Mouse (Mus musculus) midbrain, embryonic 15.5 days (tissue): ENCODE measurements at regions not wholly inside any gene's neighbourhood (a gene's known extent, or its start where the extent isn't known, plus 50 kb on each side); places are given as distances from the start of the nearest gene placed in this dataset.

Experiments
- ATAC-seq: fragments of 200-750 bp; cut with Nextera tagmentation; replicated peaks from 2 replicates; pipeline ENCODE4 v1.8.0; 2017; ENCODE audit warnings: moderate TSS enrichment
- H3K27ac ChIP-seq: fragments of 300-500 bp; sonication (generic); 2 replicates; pipeline ENCODE4 v1.5.1; 2015; ENCODE audit warnings: mild to moderate bottlenecking, inconsistent platforms
- H3K27me3 ChIP-seq: fragments of 300-500 bp; sonication (generic); replicated peaks from 2 replicates; pipeline ENCODE4 v1.6.1; 2015; ENCODE audit warnings: inconsistent platforms
- H3K36me3 ChIP-seq: fragments of 300-500 bp; sonication (generic); replicated peaks from 2 replicates; pipeline ENCODE4 v1.6.1; 2015; ENCODE audit warnings: inconsistent platforms
- H3K4me1 ChIP-seq: fragments of 300-500 bp; sonication (generic); 2 replicates; pipeline ENCODE4 v1.6.1; 2015; ENCODE audit warnings: inconsistent platforms
- H3K4me2 ChIP-seq: fragments of 300-500 bp; sonication (generic); 2 replicates; pipeline ENCODE4 v1.6.1; 2015; ENCODE audit warnings: inconsistent platforms, mild to moderate bottlenecking, moderate library complexity
- H3K4me3 ChIP-seq: fragments of 300-500 bp; sonication (generic); 2 replicates; pipeline ENCODE4 v1.5.1; 2015; ENCODE audit warnings: mild to moderate bottlenecking, inconsistent platforms
- H3K9ac ChIP-seq: fragments of 300-500 bp; sonication (generic); 2 replicates; pipeline ENCODE4 v1.6.1; 2015; ENCODE audit warnings: mild to moderate bottlenecking, inconsistent platforms
- H3K9me3 ChIP-seq: fragments of 300-500 bp; sonication (generic); 2 replicates; pipeline ENCODE4 v1.6.1; 2016; ENCODE audit warnings: inconsistent platforms
- WGBS: fragments of 180-500 bp; shearing (Covaris S2); methylation state at CpG from one replicate; pipeline ENCODE4 v1.1.7; 2015; ENCODE audit warnings: mixed read lengths; 5-methylcytosine and 5-hydroxymethylcytosine counted together

DNA sequence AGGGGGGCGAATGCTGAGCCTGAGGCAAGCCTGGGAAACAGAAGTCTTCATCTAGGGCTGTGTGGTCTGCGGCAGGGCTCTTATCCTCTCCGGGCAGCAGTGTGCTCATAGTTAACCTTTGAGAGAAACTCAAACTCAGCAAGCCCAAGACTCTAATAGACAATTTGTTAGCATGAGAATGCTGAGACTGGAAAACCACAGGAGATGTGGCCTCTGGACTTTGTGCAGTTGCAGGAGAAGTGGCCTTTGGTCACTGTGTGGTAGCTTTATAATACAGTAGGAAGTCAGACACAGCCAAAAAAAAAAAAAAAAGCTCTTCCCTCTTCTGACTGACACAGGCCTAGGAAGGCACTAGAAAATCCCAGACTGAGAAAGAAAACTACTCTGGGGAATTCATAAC, 228.2 kb downstream of the Pdcd6ip start:
- Histone ChIP-seq H3K4me2 (no peak overlapping the region), H3K27ac (no peak overlapping the region), H3K9me3 (no peaks in the 10 kb centered on the region), H3K4me1 (no peaks in the 10 kb centered on the region), H3K27me3 (no peaks in the 10 kb centered on the region), H3K4me3 (no peak overlapping the region), H3K9ac (no peak overlapping the region), H3K36me3 (no peaks in the 10 kb centered on the region)
- 90% methylated on average over 3 of the region's 3 CpGs for WGBS
- ATAC-seq = no peak

DNA sequence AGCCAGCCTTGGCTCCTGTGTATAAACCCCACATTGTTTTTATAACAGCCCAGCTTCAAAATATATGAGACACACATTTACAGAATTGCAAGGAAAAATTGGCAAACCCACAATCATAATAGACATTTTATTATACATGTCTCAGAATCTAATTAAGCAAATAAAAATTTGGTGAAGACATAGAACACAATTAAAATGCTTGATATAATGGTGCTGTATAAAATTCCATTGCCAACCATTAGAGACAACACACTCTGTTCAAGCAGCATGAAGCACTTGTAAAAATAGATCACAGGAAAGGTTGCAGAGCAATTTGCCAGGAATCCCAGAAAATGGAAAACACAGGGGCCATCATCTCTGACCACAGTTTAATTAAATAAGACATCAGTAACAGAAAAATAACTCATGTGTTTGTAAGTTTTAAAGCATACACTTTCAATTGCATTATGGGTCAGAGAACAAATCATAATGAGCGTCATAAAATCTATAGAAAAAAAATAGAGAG, 229.2 kb downstream of the Pdcd6ip start:
- H3K4me1 ChIP-seq = no peaks in the 10 kb centered on the region
- no peaks in the 10 kb centered on the region for H3K36me3 ChIP-seq
- H3K9me3 ChIP-seq = no peaks in the 10 kb centered on the region
- ATAC-seq = no peak
- WGBS = 85% methylated on average over 1 of the region's 1 CpGs
- no peak overlapping the region for H3K4me2 ChIP-seq
- no peak overlapping the region for H3K9ac ChIP-seq
- no peak overlapping the region for H3K4me3 ChIP-seq
- no peaks in the 10 kb centered on the region for H3K27me3 ChIP-seq
- no peak overlapping the region for H3K27ac ChIP-seq

DNA sequence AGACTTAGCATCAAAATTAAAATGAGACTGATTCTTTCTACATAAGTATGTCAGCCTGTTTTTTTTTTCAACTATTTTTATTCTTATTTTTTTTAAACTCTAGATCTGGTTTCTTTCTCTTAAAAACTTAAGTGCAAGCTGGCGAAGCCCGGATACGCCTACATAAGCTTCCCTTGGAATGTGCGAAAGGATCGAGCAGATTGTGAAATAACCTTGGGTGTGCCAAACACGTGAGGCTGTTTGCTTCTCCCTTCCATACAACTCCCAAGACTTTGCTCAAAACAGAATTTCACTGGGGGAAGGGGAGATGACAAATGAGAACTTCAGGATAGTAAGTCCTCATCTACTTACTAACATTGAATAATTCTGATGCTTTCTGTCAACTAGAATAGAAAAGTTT, 236.3 kb downstream of the Pdcd6ip start:
- no peaks in the 10 kb centered on the region for H3K27me3 ChIP-seq
- no peaks in the 10 kb centered on the region for H3K36me3 ChIP-seq
- no peak overlapping the region for H3K4me2 ChIP-seq
- H3K9me3 ChIP-seq = no peaks in the 10 kb centered on the region
- H3K9ac ChIP-seq = no peak overlapping the region
- H3K27ac ChIP-seq = no peak overlapping the region
- no peak overlapping the region for H3K4me3 ChIP-seq
- WGBS = 89% methylated on average over 6 of the region's 6 CpGs
- H3K4me1 ChIP-seq = no peaks in the 10 kb centered on the region
- no peak for ATAC-seq

DNA sequence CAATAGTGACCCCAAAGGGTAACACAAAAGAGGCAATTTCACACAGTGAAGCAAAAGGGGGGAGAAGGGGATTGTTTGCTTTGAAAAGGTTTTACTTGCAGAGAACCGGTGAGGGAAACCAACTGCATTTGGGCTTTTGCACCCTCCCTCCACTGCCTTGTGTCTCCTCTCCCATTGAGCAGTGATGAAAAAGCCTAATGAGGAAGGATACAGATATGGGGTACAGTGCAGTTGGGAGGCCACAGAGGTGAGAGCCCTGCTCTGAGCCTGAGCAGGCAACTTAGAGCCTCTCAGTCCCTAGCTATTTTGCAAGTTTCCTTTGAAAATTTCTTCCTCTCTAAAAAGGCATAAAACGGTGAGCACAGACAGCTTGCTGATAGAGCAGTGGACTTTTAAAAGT, 245.2 kb downstream of the Pdcd6ip start:
- no peaks in the 10 kb centered on the region for H3K36me3 ChIP-seq
- WGBS = 11% methylated on average over 2 of the region's 2 CpGs
- peaks cover 12% of the 10 kb centered on the region for H3K4me1 ChIP-seq
- peak overlapping the region; percentile 68 for H3K27ac ChIP-seq
- H3K4me2 ChIP-seq = no peak overlapping the region
- H3K27me3 ChIP-seq = no peaks in the 10 kb centered on the region
- H3K9me3 ChIP-seq = no peaks in the 10 kb centered on the region
- H3K4me3 ChIP-seq = no peak overlapping the region
- no peak overlapping the region for H3K9ac ChIP-seq
- peak; percentile 83 for ATAC-seq

DNA sequence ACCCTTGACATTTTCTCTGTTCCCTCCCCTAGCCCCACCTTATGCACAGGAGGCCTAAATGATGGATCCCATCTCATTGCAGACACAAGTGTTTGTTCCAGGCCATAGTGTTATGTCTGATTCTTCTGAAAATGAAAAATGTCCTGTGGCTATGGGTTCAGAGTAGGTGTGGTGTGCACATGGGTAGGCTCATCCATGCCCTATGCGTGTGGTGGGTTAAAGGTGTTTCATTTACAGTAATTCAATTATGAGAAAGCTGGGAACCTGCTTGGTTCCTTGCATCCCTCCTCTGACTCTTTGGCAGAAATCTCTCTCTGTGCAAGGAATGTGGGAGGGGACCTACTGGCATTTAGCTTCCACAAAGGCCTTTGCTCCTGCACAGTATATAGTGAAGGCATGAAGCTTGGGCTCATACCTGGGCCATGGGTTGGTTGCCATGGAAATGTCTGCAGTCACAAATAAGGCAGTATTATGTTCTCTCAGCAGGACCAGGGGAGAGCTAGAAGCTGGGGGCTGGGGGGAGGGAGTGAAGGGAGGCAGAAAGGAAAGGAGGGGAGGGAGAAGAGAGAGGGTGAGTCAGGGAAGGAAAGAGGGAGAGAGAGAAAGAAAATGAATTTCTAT, 245.7 kb downstream of the Pdcd6ip start:
- Histone ChIP-seq H3K9me3 (no peaks in the 10 kb centered on the region), H3K27ac (peak overlapping the region; percentile 68), H3K4me3 (no peak overlapping the region), H3K4me1 (peaks cover 12% of the 10 kb centered on the region), H3K36me3 (no peaks in the 10 kb centered on the region), H3K4me2 (no peak overlapping the region), H3K27me3 (no peaks in the 10 kb centered on the region), H3K9ac (no peak overlapping the region)
- 49% methylated on average over 1 of the region's 1 CpGs for WGBS
- ATAC-seq = peak; percentile 94

DNA sequence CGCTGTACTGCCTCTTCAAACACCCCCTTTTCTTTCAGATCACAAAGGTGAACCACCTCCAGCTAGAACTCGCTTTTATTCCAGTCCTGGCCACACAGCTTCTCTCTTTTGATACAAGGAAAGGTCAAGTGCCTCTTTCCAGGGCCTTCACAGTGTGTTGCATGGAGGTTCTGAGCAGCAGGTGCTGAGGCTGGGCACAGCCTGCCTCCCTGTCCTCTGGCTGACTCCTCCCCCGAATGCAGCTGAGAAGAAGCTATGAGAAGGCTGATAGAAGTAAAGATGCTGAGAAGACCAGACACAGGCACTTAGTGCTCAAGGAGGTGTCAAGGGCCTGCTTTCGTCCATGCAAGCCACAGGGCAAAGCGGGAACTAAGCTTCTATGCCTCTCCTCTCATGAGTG, 248.2 kb downstream of the Pdcd6ip start:
- no peak for ATAC-seq
- Histone ChIP-seq H3K27me3 (no peaks in the 10 kb centered on the region), H3K9me3 (no peaks in the 10 kb centered on the region), H3K4me1 (peaks cover 12% of the 10 kb centered on the region), H3K4me3 (no peak overlapping the region), H3K9ac (no peak overlapping the region), H3K27ac (no peak overlapping the region), H3K4me2 (no peak overlapping the region), H3K36me3 (no peaks in the 10 kb centered on the region)
- 77% methylated on average over 5 of the region's 5 CpGs for WGBS

DNA sequence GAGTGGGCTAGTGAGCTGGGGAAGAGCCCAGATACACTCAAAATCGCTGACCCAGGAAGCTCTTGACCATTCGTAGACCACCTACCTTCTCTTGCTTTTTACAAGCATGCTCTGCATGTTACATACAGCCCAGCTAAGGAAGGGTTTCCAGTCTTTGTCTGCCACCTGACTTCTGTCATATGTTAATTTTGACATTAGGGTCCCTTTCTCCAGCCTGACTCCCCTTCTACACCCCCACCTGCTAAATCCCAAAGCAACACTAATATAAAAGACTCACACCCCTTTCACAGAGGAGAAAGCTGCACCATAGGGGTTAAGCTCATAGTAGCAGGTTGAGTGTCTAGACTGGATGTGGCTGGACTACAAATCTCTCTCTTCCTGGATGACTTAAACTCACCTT, 248.8 kb downstream of the Pdcd6ip start:
- Histone ChIP-seq H3K36me3 (no peaks in the 10 kb centered on the region), H3K4me3 (no peak overlapping the region), H3K9me3 (no peaks in the 10 kb centered on the region), H3K27me3 (no peaks in the 10 kb centered on the region), H3K4me1 (peaks cover 12% of the 10 kb centered on the region), H3K27ac (no peak overlapping the region), H3K4me2 (no peak overlapping the region), H3K9ac (no peak overlapping the region)
- WGBS = 39% methylated on average over 2 of the region's 2 CpGs
- no peak for ATAC-seq

DNA sequence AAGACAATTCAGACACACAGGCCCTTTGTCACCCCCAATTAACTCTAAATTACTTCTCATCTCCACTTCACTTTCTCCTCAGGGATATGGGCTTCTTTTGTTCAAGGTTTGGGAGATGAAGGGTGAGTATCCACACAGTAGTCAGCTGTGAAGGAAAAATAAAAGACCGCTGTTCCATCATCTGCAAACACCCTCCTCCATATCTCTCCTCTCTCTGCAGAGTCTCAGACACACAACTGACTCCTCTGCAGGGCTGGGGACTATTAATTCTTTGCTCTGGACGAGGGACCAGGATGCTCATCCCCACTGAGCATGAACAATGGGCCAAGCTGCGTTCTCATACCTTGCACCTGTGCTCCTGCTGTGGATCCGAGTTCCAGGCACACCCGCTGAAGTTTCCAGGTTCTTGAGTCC, 249.3 kb downstream of the Pdcd6ip start:
- no peak for ATAC-seq
- no peaks in the 10 kb centered on the region for H3K9me3 ChIP-seq
- H3K4me2 ChIP-seq = no peak overlapping the region
- H3K36me3 ChIP-seq = no peaks in the 10 kb centered on the region
- H3K9ac ChIP-seq = no peak overlapping the region
- no peaks in the 10 kb centered on the region for H3K27me3 ChIP-seq
- no peak overlapping the region for H3K4me3 ChIP-seq
- H3K4me1 ChIP-seq = peaks cover 12% of the 10 kb centered on the region
- 24% methylated on average over 5 of the region's 5 CpGs for WGBS
- H3K27ac ChIP-seq = no peak overlapping the region

DNA sequence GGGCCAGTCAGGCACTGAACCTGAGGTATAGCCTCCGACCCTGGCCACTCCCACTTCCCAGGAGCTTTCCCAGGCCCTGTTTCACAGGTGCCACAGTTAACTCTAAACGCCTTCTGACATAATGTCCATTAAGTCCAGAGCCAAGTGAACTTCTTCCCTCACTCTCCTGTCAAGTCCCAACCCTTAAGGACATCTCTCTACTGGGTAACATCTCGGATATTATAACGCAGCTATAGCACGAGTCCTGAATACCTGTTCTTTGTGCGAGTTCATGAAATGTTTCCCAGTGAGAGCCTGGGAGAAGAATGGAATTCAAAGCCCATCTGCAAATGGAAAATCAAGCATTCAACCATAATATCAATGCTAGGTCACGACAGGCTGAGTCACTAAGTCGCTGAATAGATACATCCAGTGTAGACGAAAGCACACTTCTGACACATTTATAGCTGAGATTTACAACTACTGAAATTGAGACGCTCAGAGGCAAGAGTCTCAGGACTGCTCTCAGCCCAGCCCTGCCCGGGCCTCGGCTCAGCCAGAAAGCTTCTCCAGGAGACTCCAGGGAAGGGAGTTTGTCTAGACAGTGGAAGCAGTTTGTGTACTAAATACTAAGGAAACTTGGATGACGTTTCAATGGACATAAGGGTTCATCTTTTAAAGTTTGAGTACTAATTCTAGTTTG, 250.7 kb downstream of the Pdcd6ip start:
- Histone ChIP-seq H3K4me3 (no peak overlapping the region), H3K9me3 (no peaks in the 10 kb centered on the region), H3K36me3 (no peaks in the 10 kb centered on the region), H3K9ac (no peak overlapping the region), H3K27me3 (no peaks in the 10 kb centered on the region), H3K4me2 (no peak overlapping the region), H3K4me1 (peaks cover 3% of the 10 kb centered on the region), H3K27ac (no peak overlapping the region)
- ATAC-seq = no peak
- WGBS = 92% methylated on average over 13 of the region's 13 CpGs

DNA sequence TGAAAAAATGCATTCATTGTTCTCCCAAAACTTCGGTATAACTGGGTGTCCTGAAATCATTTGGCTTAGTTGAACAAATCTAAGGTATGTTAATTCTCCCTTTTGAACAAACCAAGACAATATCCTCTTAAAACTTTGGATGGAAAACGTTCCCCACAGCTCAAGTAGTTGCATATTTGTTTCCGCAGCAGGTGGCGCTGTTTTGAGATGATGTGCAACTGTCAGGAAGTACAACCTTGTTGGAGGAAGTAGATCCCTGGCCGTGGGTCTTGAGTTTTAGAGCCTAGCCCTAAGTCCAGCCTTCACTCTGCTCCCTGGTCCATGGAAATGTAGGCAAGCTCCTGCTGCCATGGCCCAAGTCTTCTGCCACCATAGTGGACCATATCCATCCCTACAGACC, 252.5 kb downstream of the Pdcd6ip start:
- Histone ChIP-seq H3K4me2 (no peak overlapping the region), H3K4me3 (no peak overlapping the region), H3K9me3 (no peaks in the 10 kb centered on the region), H3K36me3 (no peaks in the 10 kb centered on the region), H3K4me1 (no peaks in the 10 kb centered on the region), H3K27me3 (no peaks in the 10 kb centered on the region), H3K27ac (no peak overlapping the region), H3K9ac (no peak overlapping the region)
- 89% methylated on average over 5 of the region's 5 CpGs for WGBS
- no peak for ATAC-seq

DNA sequence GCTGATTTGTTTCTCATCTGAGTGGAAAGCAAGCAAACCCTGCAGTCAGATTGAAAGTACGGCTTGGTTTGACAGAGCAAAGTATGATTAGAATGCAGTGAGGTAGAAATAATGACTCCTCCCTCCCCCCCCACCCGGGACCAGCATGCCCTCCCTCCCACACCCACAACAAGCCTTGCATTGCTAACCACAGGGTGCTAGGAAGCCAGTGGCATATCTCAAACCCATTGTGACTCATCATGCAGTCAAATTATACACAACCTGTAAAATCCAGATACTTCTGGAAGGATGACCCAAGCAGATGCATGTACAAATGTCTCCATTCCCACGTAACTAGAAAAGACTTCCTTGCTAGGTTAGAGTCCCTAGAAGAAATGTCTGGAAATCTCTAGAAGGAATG, 254.8 kb downstream of the Pdcd6ip start:
- Histone ChIP-seq H3K9ac (no peak overlapping the region), H3K27me3 (no peaks in the 10 kb centered on the region), H3K9me3 (no peaks in the 10 kb centered on the region), H3K27ac (no peak overlapping the region), H3K4me1 (no peaks in the 10 kb centered on the region), H3K36me3 (no peaks in the 10 kb centered on the region), H3K4me3 (no peak overlapping the region), H3K4me2 (no peak overlapping the region)
- no peak for ATAC-seq
- WGBS = 59% methylated on average over 3 of the region's 3 CpGs

DNA sequence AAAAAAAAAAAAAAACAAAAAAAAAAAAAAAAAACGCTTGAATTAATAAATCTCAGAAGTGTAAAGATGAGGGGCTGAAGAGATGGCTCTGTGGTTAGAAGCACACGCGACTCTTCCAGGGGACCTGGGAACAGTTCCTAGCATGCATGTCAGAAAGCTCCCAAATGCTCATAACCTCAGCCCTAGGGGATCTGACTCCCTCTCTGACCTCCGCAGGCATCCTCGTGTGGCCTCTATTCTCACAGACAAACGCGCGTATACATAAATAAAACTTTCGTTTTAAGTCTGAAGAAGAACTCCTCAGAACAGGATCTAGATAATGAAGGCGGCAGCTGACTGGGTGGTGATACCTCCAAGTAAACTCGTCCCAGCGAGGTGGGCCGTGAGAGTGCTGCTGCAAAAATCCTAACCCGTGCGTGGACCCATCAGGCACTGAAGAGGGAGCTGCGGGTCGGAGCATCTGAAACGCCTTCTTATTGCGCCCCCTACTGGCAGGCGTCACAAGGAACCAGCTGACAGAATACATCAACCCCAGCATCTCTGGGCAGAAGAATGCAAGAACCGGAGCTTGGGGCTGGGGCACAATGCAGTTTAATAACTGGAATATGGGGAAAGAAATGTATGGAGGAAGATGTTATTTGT, 266.2 kb downstream of the Pdcd6ip start:
- H3K36me3 ChIP-seq = no peaks in the 10 kb centered on the region
- peaks cover 13% of the 10 kb centered on the region for H3K4me1 ChIP-seq
- peak; percentile 71; the same call in 1 of the 2 replicates for ATAC-seq
- no peaks in the 10 kb centered on the region for H3K27me3 ChIP-seq
- H3K9me3 ChIP-seq = no peaks in the 10 kb centered on the region
- H3K9ac ChIP-seq = no peak overlapping the region
- no peak overlapping the region for H3K27ac ChIP-seq
- H3K4me3 ChIP-seq = peak overlapping the region; percentile 30
- H3K4me2 ChIP-seq = peak overlapping the region; percentile 47
- 9% methylated on average over 21 of the region's 21 CpGs for WGBS
